Mouse (Mus musculus) liver, postnatal 0 days (tissue): ENCODE results near the gene Plxna2. TPM values are rescaled to one million over a fixed set of nuclear protein-coding genes. Genes with fewer than 3 reads are reported as not detected.

Experiments used
- ATAC-seq: fragments of 200-750 bp; cut with Nextera tagmentation; 2 replicates; pipeline ENCODE4 v1.8.0; 2017; ENCODE audit warnings: mild to moderate bottlenecking, moderate library complexity
- DNase-seq: peaks from one replicate; pipeline ENCODE4 v3.0.0-alpha.2; 2016
- H3K27ac ChIP-seq: fragments of 300-500 bp; sonication (generic); 2 replicates; pipeline ENCODE4 v1.5.1; 2014; ENCODE audit warnings: antibody characterized with exemption, moderate library complexity, mild to moderate bottlenecking, low read depth
- H3K27me3 ChIP-seq: fragments of 300-500 bp; sonication (generic); 2 replicates; pipeline ENCODE4 v1.6.1; 2014; ENCODE audit warnings: low read length, control low read depth, mixed read lengths; ENCODE audit not compliant: insufficient read depth
- H3K36me3 ChIP-seq: fragments of 300-500 bp; sonication (generic); replicated peaks from 2 replicates; pipeline ENCODE4 v1.6.1; 2014; ENCODE audit warnings: mild to moderate bottlenecking, control low read depth, low read length, moderate library complexity, mixed read lengths; ENCODE audit not compliant: insufficient read depth
- H3K4me1 ChIP-seq: fragments of 300-500 bp; sonication (generic); 2 replicates; pipeline ENCODE4 v1.6.1; 2014; ENCODE audit warnings: antibody characterized with exemption, mild to moderate bottlenecking, control low read depth; ENCODE audit not compliant: insufficient read depth
- H3K4me2 ChIP-seq: fragments of 300-500 bp; sonication (generic); 2 replicates; pipeline ENCODE4 v1.6.1; 2014; ENCODE audit warnings: low read depth, mild to moderate bottlenecking, low read length, moderate library complexity, mixed read lengths
- H3K4me3 ChIP-seq: fragments of 300-500 bp; sonication (generic); 2 replicates; pipeline ENCODE4 v1.5.1; 2014; ENCODE audit warnings: low read depth, low read length
- H3K9ac ChIP-seq: fragments of 300-500 bp; sonication (generic); replicated peaks from 2 replicates; pipeline ENCODE4 v1.6.1; 2014; ENCODE audit warnings: mild to moderate bottlenecking, moderate library complexity
- H3K9me3 ChIP-seq: fragments of 300-500 bp; sonication (generic); 2 replicates; pipeline ENCODE4 v1.6.1; 2016; ENCODE audit warnings: mild to moderate bottlenecking, control low read depth, low read length, mixed read lengths
- CTCF ChIP-seq: sonication (generic); IDR thresholded peaks from 2 replicates; pipeline ENCODE4 v1.5.1; 2016; ENCODE audit warnings: antibody characterized with exemption, low read depth
- EP300 ChIP-seq: IDR thresholded peaks from 2 replicates; pipeline ENCODE4 v1.6.1; 2016; ENCODE audit warnings: antibody characterized with exemption, low read depth, mild to moderate bottlenecking
- WGBS: fragments of 180-500 bp; shearing (Covaris S2); extraction: QIAGEN DNeasy Blood & Tissue Kit; methylation state at CpG from one replicate; pipeline ENCODE4 v1.1.7; 2014; ENCODE audit not compliant: insufficient replicate concordance; 5-methylcytosine and 5-hydroxymethylcytosine counted together
- polyA plus RNA-seq: library from polyadenylated mRNA; unstranded; fragments of >200 nt; fragmentation: Nextera tagmentation; extraction: Ambion mirVana; gene quantifications from 2 replicates; pipeline ENCODE4 v1.2.1, GENCODE M21; 2015

Gene Plxna2
- polyA plus RNA-seq, result 1.5 and 2.3 TPM in 2 replicates

- DNase-seq (no peak), ATAC-seq (no peak)
- peaks cover 23% of the 10 kb centered on the region for H3K4me1 ChIP-seq
- H3K9ac ChIP-seq, result 0 out of 2 replicates have a peak within 1 kb of the TSS, but pooled peaks have one; percentile 75
- H3K4me3 ChIP-seq, result peak within 1 kb of the TSS; percentile 68
- H3K27ac ChIP-seq, result no peak within 1 kb of the TSS
- peak within 1 kb of the TSS; percentile 88 for H3K4me2 ChIP-seq
- TF ChIP-seq CTCF, result no peak
- TF ChIP-seq EP300, result no peak
- no peaks in the 10 kb centered on the region for H3K36me3 ChIP-seq
- no peaks in the 10 kb centered on the region for H3K9me3 ChIP-seq
- no peaks in the 10 kb centered on the region for H3K27me3 ChIP-seq
- 74% methylated on average over 2 of the region's 2 CpGs for WGBS
Measured at GRCm38 (mm10) chr1:194617918-194618317, at the start of gene Plxna2. Gene Plxna2 (plus strand): TSS chr1:194618218.

GRCm38 (mm10) chr1:194573870-194574269 is 44.1 kb upstream of the Plxna2 start:
- Histone ChIP-seq H3K27me3 (no peaks in the 10 kb centered on the region), H3K36me3 (no peaks in the 10 kb centered on the region), H3K4me2 (no peak overlapping the region), H3K9me3 (no peaks in the 10 kb centered on the region), H3K4me1 (no peaks in the 10 kb centered on the region), H3K9ac (no peak overlapping the region), H3K4me3 (no peak overlapping the region), H3K27ac (no peak overlapping the region)
- 59% methylated on average over 3 of the region's 3 CpGs for WGBS
- ATAC-seq, result no peak
- TF ChIP-seq EP300 (no peak), CTCF (no peak)
- no peak for DNase-seq

GRCm38 (mm10) chr1:194578270-194578669 is 39.7 kb upstream of the Plxna2 start:
- no peak for DNase-seq
- 67% methylated on average over 3 of the region's 3 CpGs for WGBS
- no peak overlapping the region for H3K9ac ChIP-seq
- no peak for ATAC-seq
- no peaks in the 10 kb centered on the region for H3K4me1 ChIP-seq
- no peaks in the 10 kb centered on the region for H3K27me3 ChIP-seq
- H3K4me3 ChIP-seq, result no peak overlapping the region
- H3K27ac ChIP-seq, result no peak overlapping the region
- H3K4me2 ChIP-seq, result no peak overlapping the region
- no peaks in the 10 kb centered on the region for H3K9me3 ChIP-seq
- TF ChIP-seq EP300 (no peak), CTCF (no peak)
- H3K36me3 ChIP-seq, result no peaks in the 10 kb centered on the region

- Histone ChIP-seq H3K36me3 (no peaks in the 10 kb centered on the region), H3K9me3 (no peaks in the 10 kb centered on the region), H3K4me2 (no peak overlapping the region), H3K4me3 (no peak overlapping the region), H3K9ac (no peak overlapping the region), H3K27ac (no peak overlapping the region), H3K4me1 (no peaks in the 10 kb centered on the region), H3K27me3 (no peaks in the 10 kb centered on the region)
- DNase-seq (no peak), ATAC-seq (no peak)
- no peak for TF ChIP-seq EP300
- TF ChIP-seq CTCF, result no peak
Measured at GRCm38 (mm10) chr1:194580539-194580938, 37.5 kb upstream of the Plxna2 start.

- Histone ChIP-seq H3K9me3 (no peaks in the 10 kb centered on the region), H3K27ac (no peak overlapping the region), H3K4me2 (no peak overlapping the region), H3K4me1 (0 out of 2 replicates have a peak, but pooled peaks cover 4% of the 10 kb centered on the region), H3K4me3 (no peak overlapping the region), H3K36me3 (no peaks in the 10 kb centered on the region), H3K27me3 (no peaks in the 10 kb centered on the region), H3K9ac (no peak overlapping the region)
- ATAC-seq, result no peak
- TF ChIP-seq CTCF (no peak), EP300 (no peak)
- WGBS, result 71% methylated on average over 1 of the region's 1 CpGs
- DNase-seq, result no peak
Measured at GRCm38 (mm10) chr1:194586670-194587069, 31.3 kb upstream of the Plxna2 start.

GRCm38 (mm10) chr1:194587532-194587931 is 30.5 kb upstream of the Plxna2 start:
- no peak overlapping the region for H3K27ac ChIP-seq
- no peaks in the 10 kb centered on the region for H3K36me3 ChIP-seq
- no peak for TF ChIP-seq EP300
- TF ChIP-seq CTCF, result no peak
- 0 out of 2 replicates have a peak, but pooled peaks cover 4% of the 10 kb centered on the region for H3K4me1 ChIP-seq
- H3K4me3 ChIP-seq, result no peak overlapping the region
- H3K27me3 ChIP-seq, result no peaks in the 10 kb centered on the region
- H3K9ac ChIP-seq, result no peak overlapping the region
- ATAC-seq (no peak), DNase-seq (no peak)
- H3K4me2 ChIP-seq, result no peak overlapping the region
- no peaks in the 10 kb centered on the region for H3K9me3 ChIP-seq

GRCm38 (mm10) chr1:194587956-194588668 is 29.9 kb upstream of the Plxna2 start:
- Histone ChIP-seq H3K36me3 (no peaks in the 10 kb centered on the region), H3K9ac (no peak overlapping the region), H3K27ac (no peak overlapping the region), H3K27me3 (no peaks in the 10 kb centered on the region), H3K9me3 (no peaks in the 10 kb centered on the region), H3K4me2 (no peak overlapping the region), H3K4me1 (0 out of 2 replicates have a peak, but pooled peaks cover 4% of the 10 kb centered on the region), H3K4me3 (no peak overlapping the region)
- ATAC-seq (no peak), DNase-seq (no peak)
- TF ChIP-seq CTCF (no peak), EP300 (no peak)
- WGBS, result 25% methylated on average over 1 of the region's 1 CpGs
